Mouse (Mus musculus) mesoderm, embryonic 11.5 days (tissue): ENCODE results near the gene Eif2d.
"Not testable (repeated sequence)": the region's sequence is repeated elsewhere in the genome, so short reads cannot be mapped to it uniquely, and the experiment has no call there.

Experiments
- DNase-seq: peaks from one replicate; pipeline ENCODE4 v3.0.0-alpha.2; 2012; ENCODE audit warnings: low read depth, low spot score

Eif2d gene

GRCm38 (mm10) chr1:131139102-131140095, 13.6 kb upstream of the Eif2d start:
- DNase-seq = no peak

GRCm38 (mm10) chr1:131141449-131141848, 11.5 kb upstream of the Eif2d start:
- DNase-seq = no peak

- DNase-seq = no peak
Observed at GRCm38 (mm10) chr1:131142472-131142871, 10.5 kb upstream of the Eif2d start.

DNA sequence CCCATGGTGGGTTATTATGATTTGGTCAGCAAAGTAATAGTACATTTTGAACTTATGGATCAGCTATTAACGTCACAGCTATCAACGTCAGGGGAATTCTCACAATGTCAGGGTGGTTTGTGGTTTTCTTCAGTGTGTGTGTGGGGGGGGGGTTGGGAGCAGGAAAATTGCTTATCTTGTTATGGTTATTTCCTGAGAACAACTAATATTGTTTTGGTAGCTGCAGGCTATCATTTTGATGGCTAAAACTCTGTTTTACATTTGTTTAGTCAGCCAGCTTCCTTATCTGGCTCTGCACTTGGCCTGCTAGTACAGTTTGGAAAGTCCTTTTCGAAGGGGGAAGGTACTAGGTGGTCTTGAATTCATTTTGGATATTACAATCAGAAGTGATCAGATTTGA, 7.8 kb upstream of the Eif2d start:
- not testable (repeated sequence) for DNase-seq

DNA sequence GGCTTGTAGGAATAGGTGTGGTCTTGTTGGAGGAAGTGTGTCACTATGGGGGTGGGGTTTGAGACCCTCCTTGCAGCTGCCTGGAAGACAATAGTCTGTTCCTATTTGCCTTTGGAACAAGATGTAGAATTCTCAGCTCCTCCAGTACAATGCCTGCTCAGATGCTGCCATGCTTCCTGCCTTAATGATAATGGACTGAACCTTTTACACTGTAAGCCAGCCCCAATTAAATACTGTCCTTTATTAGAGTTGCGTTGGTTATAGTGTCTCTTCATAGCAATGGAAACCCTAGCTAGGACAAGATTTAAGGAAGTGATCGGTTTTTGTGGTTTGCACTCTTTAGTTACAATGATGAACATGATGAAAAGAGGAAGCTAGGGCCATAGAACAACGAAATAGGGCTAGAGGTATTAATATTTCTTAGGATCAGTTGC, 6.8 kb upstream of the Eif2d start:
- DNase-seq = no peak

DNA sequence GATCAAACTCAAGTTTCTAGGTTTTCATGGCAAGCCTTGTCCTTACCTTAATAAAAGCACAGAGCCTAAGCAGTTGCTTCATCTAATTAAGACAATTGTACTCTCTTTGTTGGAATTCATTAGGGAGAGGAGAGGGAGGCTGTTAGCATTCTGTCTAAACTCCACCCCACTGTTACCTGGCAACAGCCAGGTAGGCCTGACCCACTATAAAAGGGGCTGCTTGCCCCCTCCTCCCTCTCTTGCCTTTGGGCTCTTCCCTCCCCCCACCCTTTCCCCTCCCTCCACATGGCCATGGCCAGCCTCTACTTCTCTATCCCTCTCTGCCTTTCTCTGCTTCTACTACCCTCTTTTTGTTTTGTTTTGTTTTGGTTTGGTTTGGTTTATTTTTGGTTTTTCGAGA, 3.5 kb upstream of the Eif2d start:
- no peak for DNase-seq

DNA sequence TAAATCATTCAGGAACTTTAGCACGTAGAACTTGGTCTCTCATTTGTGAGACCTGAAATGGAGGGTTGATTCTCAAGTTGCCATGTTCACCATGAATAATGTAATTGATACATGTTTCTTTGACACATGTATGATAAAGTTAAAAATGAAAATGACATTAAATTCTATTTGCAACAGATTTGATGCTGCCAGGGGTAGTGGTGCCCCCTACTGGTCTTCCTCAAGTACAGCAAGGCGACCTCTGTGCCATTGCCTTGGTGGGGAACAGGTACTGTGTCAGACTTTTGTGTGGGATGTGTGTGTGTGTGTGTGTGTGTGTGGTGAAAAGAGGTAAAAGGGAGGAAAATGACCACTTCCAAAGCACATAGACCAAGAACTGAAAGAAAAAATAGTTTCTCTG, 2.5 kb downstream of the Eif2d start:
- DNase-seq = peak; percentile 53

DNA sequence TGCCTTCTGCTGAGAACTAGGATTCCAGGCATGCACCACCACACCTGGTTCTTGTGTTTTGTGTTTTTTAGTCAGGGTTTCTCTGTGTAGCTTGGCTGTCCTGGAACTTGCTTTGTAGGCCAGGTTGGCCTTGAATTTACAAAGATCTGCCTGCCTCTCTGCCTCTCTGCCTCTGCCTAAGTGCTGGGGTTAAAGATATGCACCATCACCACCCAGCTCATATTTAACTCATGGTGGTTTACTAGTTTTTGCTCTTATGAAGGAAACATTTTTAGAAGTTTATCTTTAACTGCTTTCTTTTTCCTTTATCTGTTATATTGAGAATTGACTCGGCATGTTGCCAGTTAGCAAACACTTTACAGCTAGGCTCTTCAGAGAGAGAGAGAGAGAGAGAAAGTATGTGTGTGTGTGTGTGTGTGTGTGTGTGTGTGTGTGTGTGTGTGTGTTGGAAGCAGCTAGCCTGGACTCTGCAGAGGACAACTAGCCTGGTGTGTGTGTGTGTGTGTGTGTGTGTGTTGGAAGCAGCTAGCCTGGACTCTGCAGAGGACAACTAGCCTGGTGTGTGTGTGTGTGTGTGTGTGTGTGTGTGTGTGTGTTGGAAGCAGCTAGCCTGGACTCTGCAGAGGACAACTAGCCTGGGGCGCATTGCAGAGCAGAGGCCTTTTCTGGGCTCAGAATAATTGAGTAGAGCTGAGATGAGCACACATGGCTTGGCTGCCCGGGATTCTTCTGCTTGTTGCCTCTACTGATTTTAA, 6.8 kb downstream of the Eif2d start:
- not testable (repeated sequence) for DNase-seq

- DNase-seq = no peak
Observed at GRCm38 (mm10) chr1:131161091-131161490, 8.1 kb downstream of the Eif2d start.

GRCm38 (mm10) chr1:131164427-131164826, 11.4 kb downstream of the Eif2d start:
- DNase-seq = no peak

GRCm38 (mm10) chr1:131167612-131168011, 14.6 kb downstream of the Eif2d start:
- no peak for DNase-seq

GRCm38 (mm10) chr1:131173001-131173400, 20.0 kb downstream of the Eif2d start:
- DNase-seq = no peak

DNA sequence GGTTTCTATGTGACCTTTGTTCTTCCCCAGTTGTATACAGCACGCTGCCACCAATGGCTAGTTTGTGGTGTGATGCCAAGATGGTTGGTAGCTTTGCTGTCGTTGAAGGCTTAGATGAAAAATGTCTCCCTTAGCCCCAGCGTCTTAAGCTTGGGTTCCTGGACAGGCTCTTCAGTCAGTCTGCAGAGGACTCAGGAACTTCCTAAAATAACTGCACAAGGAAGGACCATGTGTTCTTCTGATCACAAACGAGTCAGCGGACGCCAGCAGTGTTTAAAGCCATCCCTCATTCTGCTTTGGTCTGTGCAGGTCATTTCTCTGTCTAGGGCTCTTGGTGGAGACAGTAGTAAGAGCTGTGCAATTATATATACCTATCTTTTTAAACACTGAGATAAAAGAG, 20.8 kb downstream of the Eif2d start:
- no peak for DNase-seq

- DNase-seq = no peak
Observed at GRCm38 (mm10) chr1:131174299-131174861, 21.4 kb downstream of the Eif2d start.

DNA sequence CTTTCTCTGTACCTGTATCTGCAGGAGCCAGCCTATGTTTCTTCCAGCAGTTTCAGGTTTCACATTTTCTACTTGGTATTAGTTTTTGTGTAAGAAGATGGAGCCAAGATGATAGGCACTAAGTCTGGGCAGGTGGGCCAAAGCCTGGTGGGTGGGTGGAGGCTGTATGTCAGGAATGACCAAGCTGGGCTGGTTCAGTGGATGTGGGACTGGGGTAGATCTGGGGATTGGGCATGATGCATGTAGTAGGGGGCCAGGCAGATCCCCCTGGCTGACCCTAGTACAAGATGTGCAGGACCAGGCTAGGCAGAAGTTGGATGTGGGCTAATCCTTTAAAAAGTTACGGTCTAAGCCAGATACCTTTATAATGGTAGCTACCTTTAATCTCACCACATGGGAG, 22.2 kb downstream of the Eif2d start:
- DNase-seq = no peak

DNA sequence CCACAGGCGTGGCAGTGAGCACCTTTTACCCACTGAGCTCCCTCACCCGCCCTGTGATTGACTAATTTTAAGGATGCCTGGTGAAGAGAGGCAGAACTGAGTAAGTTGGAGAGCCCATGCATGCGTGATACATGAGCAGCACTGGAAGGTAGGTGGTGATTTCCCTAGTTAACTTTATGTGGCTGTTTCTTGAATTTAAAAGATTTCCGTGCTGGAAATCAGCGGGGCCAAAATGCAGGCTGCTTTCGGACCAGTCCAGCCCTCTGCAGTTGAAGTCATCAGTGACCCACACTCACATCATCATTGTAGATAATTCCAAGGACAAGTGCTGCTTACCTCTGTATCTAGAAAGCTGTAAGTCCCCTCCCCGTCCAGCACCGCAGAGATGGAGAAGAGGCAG, 22.8 kb downstream of the Eif2d start:
- DNase-seq = no peak

DNA sequence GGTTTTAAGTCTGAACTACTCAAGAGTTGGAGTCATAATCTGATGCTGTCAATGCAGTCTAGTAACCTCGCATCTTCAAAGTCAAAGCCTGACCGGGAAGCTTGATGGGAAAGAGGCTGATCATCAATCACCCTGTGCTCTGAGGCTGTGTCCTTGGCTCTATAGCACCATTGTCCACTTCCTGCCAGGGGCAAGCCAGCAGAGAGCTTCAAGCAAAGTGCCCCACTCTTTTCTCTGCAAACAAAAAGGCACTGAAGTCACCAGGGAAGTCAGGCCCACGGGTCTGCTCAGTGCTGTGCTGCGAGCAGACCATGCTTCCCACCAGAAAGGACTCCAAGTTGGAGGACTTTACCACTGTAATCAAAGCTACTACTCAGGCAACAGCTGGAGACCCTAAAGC, 24.3 kb downstream of the Eif2d start:
- DNase-seq = no peak

GRCm38 (mm10) chr1:131178083-131178482, 25.1 kb downstream of the Eif2d start:
- no peak for DNase-seq

DNA sequence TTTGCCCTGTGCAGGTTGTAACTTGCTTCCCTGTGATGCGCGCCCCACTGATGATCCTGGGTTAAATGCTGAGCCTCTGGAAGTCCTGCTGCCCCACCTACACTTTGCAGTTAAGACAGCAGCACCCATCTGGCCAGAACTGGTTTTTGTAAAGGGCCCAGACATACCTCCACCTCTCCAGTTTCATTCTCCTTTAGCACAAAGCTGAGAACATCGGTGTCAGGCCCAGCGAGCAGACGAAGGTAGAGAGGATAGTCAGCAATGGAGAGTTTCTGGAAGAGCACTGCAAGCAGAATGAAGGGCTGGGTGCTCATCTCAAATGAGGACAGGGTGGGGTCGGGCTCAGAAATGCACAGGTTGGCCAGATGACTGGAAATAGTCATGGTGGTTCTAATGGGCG, 27.4 kb downstream of the Eif2d start:
- no peak for DNase-seq

- peak; percentile 74 for DNase-seq
Observed at GRCm38 (mm10) chr1:131181642-131182527, 28.9 kb downstream of the Eif2d start.

GRCm38 (mm10) chr1:131183201-131183600, 30.2 kb downstream of the Eif2d start:
- no peak for DNase-seq
